Mouse (Mus musculus) E14TG2a.4 (cell line): ENCODE data around the gene Ube2dnl1.

Source experiments
- CTCF ChIP-seq: conservative IDR thresholded peaks from 2 replicates; pipeline ENCODE4 v1.5.1; 2014; ENCODE audit warnings: low read length
- NANOG ChIP-seq: IDR thresholded peaks from 2 replicates; pipeline ENCODE4 v1.6.1; 2014; ENCODE audit warnings: borderline replicate concordance, low read length, mixed read lengths

DNA sequence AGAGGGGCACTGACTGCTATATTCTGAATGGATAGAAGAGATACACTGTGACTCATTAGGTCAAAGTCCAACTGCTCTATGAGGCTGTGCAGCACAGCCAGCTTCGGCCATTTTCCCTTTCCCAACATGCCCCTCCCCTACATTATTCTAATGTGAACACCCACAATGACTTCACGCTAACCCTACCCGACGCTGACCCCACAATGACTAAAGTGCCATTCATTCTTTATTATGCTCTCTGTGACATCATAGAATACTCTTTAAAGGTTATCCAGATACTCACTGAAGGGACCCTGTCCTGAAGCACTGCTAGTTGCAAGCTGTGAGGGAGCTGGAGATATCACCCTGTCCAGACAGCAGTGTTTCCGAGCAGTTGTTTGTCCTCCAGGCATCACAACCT is at the start of gene Ube2dnl1:
- TF ChIP-seq CTCF (no peak), NANOG (no peak)
